Mouse (Mus musculus) frontal cortex, postnatal 25 days (tissue): ENCODE results near the gene Slc2a5.

Source experiments
- DNase-seq, 2 experiments: peaks; one replicate each; pipeline ENCODE4 v3.0.0; 2022; ENCODE audit warnings: low spot score in 2 of 2

Gene Slc2a5

DNA sequence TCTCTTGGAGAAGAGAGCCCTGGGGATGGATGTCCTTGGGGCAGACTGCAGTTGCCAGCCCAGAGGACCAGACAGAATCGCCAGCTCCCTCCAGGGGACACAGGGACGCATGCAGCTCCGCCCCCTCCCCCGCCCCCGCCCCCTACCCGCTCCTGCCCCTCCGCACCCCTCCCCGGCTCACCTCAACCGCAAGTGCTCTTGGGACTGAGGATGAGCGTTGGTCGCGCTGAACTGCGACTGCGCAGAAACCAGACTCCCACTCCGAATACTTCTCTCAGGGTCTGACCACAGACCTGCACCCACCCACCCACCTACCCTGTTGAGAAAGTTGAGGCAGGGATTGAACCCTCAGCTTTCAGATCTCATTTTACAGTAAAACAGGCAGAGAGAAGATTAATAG, at the start of gene Slc2a5:
Slc2a5 (plus strand) TSS at position 229 of the 400 bp plus-strand sequence.
- no peak for DNase-seq

- DNase-seq = no peak
These were observed 48.9 kb upstream of the Slc2a5 start for GRCm38 (mm10) chr4:150070136-150070535.

GRCm38 (mm10) chr4:150072416-150073101, 46.5 kb upstream of the Slc2a5 start:
- no peak for DNase-seq

- no peak for DNase-seq
These were observed 46.0 kb upstream of the Slc2a5 start for GRCm38 (mm10) chr4:150073102-150073473.

- DNase-seq = no peak
These were observed 43.7 kb upstream of the Slc2a5 start for GRCm38 (mm10) chr4:150075350-150075749.

GRCm38 (mm10) chr4:150076147-150076546, 42.9 kb upstream of the Slc2a5 start:
- DNase-seq = no peak

- DNase-seq = no peak
These were observed 40.4 kb upstream of the Slc2a5 start for GRCm38 (mm10) chr4:150078646-150079045.

DNA sequence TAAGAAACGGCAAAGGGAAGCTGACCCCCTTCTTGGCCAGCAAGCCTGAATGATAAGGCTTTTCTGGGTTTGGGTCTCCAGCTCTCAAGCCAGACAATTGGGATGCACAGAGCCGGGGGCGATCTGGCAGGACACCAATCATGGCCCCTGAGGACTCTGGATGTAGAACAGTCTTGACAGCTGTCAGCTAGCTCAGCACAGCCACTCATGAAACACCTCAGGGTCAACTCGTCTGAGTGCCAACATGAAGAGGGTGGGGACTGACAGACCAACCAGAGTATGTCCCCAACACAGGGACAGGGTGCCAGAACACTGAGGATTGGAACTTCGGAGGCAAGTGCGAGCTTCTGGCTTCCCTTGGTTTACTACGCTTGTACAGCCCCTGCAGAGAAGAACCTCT, 39.8 kb upstream of the Slc2a5 start:
- DNase-seq = no peak

GRCm38 (mm10) chr4:150080330-150080967, 38.6 kb upstream of the Slc2a5 start:
- no peak for DNase-seq

- DNase-seq = no peak
These were observed 33.7 kb upstream of the Slc2a5 start for GRCm38 (mm10) chr4:150085366-150085765.

GRCm38 (mm10) chr4:150086841-150087160, 32.3 kb upstream of the Slc2a5 start:
- no peak for DNase-seq

DNA sequence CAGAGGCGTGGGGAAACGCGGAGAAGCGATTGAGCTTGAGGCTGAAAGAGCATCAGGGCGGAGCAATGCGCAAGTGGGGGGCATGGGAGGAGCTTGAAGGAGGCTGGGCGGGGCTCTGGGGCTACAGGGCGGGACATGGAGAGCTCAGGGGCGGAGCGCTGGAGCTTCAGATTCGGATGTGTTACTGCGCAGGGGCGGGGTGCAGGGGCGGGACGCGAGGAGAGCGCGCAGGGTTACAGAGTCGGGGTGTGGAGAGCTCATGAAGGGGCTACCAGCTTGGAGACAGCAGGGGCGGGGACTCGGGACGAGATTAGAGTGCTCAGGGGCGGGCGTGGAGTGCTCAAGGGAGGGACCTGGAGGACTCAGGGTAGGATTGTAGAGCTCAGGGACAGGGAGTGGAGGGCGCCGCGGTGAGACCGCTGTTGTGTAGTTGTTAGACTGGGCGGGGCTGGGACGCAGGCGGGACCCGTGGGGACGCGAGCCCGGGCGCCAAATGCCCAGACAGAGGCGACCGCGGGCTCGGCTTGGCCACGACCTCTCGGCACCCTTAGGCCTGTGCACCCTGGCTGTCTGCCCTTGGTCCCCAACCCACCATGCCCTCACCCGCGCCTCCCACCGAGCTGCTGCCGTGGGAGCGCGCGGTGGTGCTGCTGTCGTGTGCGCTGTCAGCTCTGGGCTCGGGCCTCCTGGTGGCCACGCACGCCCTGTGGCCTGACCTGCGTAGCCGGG, 31.8 kb upstream of the Slc2a5 start, which contains the start of gene Gpr157:
Gpr157 (plus strand) TSS at position 205 of the 729 bp plus-strand sequence.
- peak; percentile 50 to 76 for DNase-seq

GRCm38 (mm10) chr4:150087890-150088530, 31.1 kb upstream of the Slc2a5 start:
- no peak for DNase-seq

GRCm38 (mm10) chr4:150089121-150089520, 30.0 kb upstream of the Slc2a5 start:
- DNase-seq = no peak

DNA sequence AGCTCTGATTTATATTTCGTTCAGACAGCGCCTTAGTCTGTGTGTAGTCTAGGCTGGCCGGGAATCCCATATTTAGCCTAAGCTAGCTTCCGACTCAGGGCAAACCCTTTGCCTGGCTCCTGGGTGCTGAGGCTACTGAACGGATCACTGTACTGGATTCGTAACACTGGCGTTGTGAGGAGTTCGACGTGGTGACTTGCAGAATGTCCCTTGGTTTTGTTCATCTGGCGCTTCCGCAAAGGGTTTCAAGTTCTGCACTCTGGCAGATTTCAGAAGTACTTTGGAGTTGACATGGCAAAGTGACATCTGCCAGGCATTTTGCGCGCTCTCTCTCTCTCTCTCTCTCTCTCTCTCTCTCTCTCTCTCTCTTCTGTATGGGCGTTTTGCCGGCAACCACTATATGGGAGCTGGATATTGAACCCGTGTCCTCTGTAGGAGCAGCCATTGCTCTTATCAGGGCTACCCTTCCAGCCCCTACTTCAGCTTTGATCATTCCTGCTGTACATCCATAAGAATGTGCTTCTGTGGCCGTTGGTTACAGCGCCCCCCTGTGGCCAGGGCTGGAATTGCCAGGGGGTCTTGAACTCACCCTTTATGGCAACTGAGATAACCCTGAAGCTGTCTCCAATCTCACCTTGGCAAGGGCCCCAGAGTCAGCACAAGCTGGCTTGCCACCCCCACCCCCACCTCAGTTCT, 27.0 kb upstream of the Slc2a5 start:
- DNase-seq = no peak

DNA sequence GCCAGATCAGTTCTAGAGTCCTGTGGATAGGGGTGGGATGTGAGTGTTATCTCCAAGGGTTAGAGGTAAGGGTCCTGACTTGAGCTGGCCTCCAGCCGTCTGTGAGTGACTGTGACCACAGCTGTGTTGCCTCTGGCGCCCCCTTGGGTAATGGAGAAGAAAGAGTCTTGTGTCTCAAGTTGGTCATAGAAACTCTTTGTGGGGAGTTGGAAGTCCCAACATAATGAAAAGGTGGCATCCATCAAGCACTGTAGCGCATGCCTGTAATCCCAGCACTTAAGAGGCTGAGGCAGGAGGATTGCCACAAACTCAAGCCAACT, 26.5 kb upstream of the Slc2a5 start:
- DNase-seq = no peak

GRCm38 (mm10) chr4:150093560-150094462, 25.3 kb upstream of the Slc2a5 start:
- no peak for DNase-seq

GRCm38 (mm10) chr4:150094463-150094789, 24.7 kb upstream of the Slc2a5 start:
- no peak for DNase-seq

DNA sequence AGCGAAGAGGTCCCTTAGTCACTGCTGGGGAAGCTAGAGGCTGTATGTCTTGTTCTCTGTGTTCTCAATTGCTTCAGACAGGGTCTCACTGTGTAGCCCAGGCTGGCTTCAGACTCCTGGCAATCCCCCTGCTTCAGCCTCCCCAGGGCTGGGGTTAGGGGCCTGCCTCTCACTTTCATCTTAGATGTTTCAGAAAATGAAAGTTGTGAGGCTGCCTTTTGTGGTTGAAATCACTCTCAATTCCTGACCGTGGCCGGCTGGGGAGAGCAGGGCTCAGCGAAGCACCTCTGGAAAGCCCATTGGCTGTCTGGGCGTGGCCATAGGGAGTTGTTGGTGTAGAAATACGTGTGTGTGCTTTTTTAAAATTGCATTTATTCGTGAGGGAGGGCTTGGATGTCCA, 22.8 kb upstream of the Slc2a5 start:
- DNase-seq = no peak

DNA sequence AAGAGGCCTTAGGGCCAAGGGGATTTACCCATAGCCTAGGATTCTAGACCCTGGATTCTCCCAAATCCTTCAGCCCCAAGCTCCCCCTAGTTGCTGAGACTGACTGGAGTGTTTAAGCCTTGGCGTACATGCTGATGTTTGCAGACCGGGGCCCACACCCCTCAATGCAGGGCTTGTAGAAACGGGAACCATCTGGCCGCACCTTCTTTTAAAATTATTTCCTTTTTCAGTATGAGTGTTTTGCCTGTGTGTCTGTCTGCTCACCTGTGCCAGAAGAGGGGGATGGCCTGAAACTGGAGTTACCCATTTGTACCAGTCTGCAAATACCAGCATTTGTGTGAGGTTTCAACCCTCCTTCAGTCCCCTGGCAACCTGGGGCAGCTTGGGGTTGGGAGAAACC, 21.2 kb upstream of the Slc2a5 start:
- no peak for DNase-seq

DNA sequence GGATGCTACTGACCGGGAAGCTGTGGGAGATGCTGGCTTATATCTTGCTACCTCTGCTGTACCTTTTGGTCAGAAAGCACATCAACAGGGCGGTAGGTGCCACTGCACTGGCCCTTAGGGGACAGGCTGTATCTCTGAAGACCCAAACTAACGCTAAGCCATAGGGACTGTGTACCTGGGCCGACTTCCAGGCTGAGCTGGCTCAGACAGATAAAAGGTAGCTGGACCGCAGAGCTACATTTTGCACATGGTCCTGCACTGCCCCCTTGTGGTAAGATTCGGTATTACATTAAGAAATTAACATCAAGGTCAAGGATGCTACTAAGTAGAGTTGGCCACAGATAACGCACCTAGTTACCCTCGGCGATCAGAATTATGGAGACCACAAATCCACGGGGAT, 20.2 kb upstream of the Slc2a5 start:
- DNase-seq = peak; percentile 35 to 47
